Mouse (Mus musculus) kidney, postnatal 0 days (tissue): ENCODE data around the gene Gpt2. TPM values are rescaled to one million over a fixed set of nuclear protein-coding genes. Genes with fewer than 3 reads are reported as not detected.

Source experiments
- ATAC-seq: fragments of 200-750 bp; cut with Nextera tagmentation; replicated peaks from 2 replicates; pipeline ENCODE4 v1.8.0; 2017; ENCODE audit warnings: low read depth, moderate number of reproducible peaks, moderate TSS enrichment, moderate library complexity; ENCODE audit not compliant: low FRiP score
- DNase-seq: peaks from one replicate; pipeline ENCODE4 v3.0.0-alpha.2; 2016; ENCODE audit warnings: low spot score
- H3K27ac ChIP-seq: fragments of 300-500 bp; sonication (generic); 2 replicates; pipeline ENCODE4 v1.5.1; 2014; ENCODE audit warnings: mild to moderate bottlenecking
- H3K27me3 ChIP-seq: fragments of 300-500 bp; sonication (generic); 2 replicates; pipeline ENCODE4 v1.6.1; 2014; ENCODE audit warnings: low read length, mixed read lengths; ENCODE audit not compliant: insufficient read depth
- H3K36me3 ChIP-seq: fragments of 300-500 bp; sonication (generic); 2 replicates; pipeline ENCODE4 v1.6.1; 2014; ENCODE audit warnings: low read length, mixed read lengths; ENCODE audit not compliant: insufficient read depth
- H3K4me1 ChIP-seq: fragments of 300-500 bp; sonication (generic); replicated peaks from 2 replicates; pipeline ENCODE4 v1.6.1; 2014; ENCODE audit warnings: antibody characterized with exemption, low read length, mixed read lengths; ENCODE audit not compliant: insufficient read depth
- H3K4me2 ChIP-seq: fragments of 300-500 bp; sonication (generic); 2 replicates; pipeline ENCODE4 v1.6.1; 2014; ENCODE audit warnings: mild to moderate bottlenecking, low read length, moderate library complexity, mixed read lengths
- H3K4me3 ChIP-seq: fragments of 300-500 bp; sonication (generic); replicated peaks from 2 replicates; pipeline ENCODE4 v1.5.1; 2014; ENCODE audit warnings: low read depth, low read length
- H3K9ac ChIP-seq: fragments of 300-500 bp; sonication (generic); 2 replicates; pipeline ENCODE4 v1.6.1; 2014; ENCODE audit warnings: low read depth, low read length
- H3K9me3 ChIP-seq: fragments of 300-500 bp; sonication (generic); replicated peaks from 2 replicates; pipeline ENCODE4 v1.6.1; 2016; ENCODE audit warnings: low read length, inconsistent platforms, mixed read lengths
- CTCF ChIP-seq: IDR thresholded peaks from 2 replicates; pipeline ENCODE4 v1.5.1; 2016; ENCODE audit warnings: antibody characterized with exemption, low read depth, mild to moderate bottlenecking, moderate library complexity
- WGBS: fragments of 180-500 bp; shearing (Covaris S2); extraction: QIAGEN DNeasy Blood & Tissue Kit; methylation state at CpG from one replicate; pipeline ENCODE4 v1.1.7; 2014; 5-methylcytosine and 5-hydroxymethylcytosine counted together
- polyA plus RNA-seq: library from polyadenylated mRNA; unstranded; fragments of >200 nt; fragmentation: Nextera tagmentation; extraction: Ambion mirVana; gene quantifications from 2 replicates; pipeline ENCODE4 v1.2.1, GENCODE M21; 2015

Gene Gpt2
- polyA plus RNA-seq, 1 experiment from 2014 or later: 10.6 TPM

GRCm38 (mm10) chr8:85479710-85480109 lies 12.7 kb upstream of the Gpt2 start:
- Histone ChIP-seq H3K9me3 (no peaks in the 10 kb centered on the region), H3K36me3 (no peaks in the 10 kb centered on the region), H3K9ac (no peak overlapping the region), H3K27me3 (no peaks in the 10 kb centered on the region), H3K4me1 (no peaks in the 10 kb centered on the region), H3K4me2 (no peak overlapping the region), H3K27ac (no peak overlapping the region), H3K4me3 (no peak overlapping the region)
- no peak for DNase-seq
- no peak for ATAC-seq
- WGBS: 82% methylated on average over 2 of the region's 2 CpGs
- no peak for TF ChIP-seq CTCF

- no peak; the same call in 1 of the 2 replicates for TF ChIP-seq CTCF
- no peak overlapping the region for H3K27ac ChIP-seq
Measured at GRCm38 (mm10) chr8:85481900-85482299, 10.5 kb upstream of the Gpt2 start.

GRCm38 (mm10) chr8:85482427-85482826 lies 9.9 kb upstream of the Gpt2 start:
- Histone ChIP-seq H3K27me3 (no peaks in the 10 kb centered on the region), H3K27ac (no peak overlapping the region), H3K9me3 (no peaks in the 10 kb centered on the region), H3K9ac (no peak overlapping the region), H3K4me3 (no peak overlapping the region), H3K4me2 (no peak overlapping the region), H3K36me3 (no peaks in the 10 kb centered on the region), H3K4me1 (no peaks in the 10 kb centered on the region)
- ATAC-seq: peak; percentile 57; the same call in 1 of the 2 replicates
- no peak for TF ChIP-seq CTCF
- 52% methylated on average over 6 of the region's 6 CpGs for WGBS
- no peak for DNase-seq

More at GRCm38 (mm10) chr8:85481900-85482299, 10.5 kb upstream of the Gpt2 start:
- H3K4me3 ChIP-seq: no peak overlapping the region
- no peaks in the 10 kb centered on the region for H3K9me3 ChIP-seq
- H3K4me2 ChIP-seq: 0 out of 2 replicates have a peak overlapping the region, but pooled peaks have one; percentile 10
- H3K36me3 ChIP-seq: no peaks in the 10 kb centered on the region
- no peaks in the 10 kb centered on the region for H3K4me1 ChIP-seq
- no peak for DNase-seq
- no peak overlapping the region for H3K9ac ChIP-seq
- ATAC-seq: no peak; the same call in 1 of the 2 replicates
- 34% methylated on average over 10 of the region's 10 CpGs for WGBS
- no peaks in the 10 kb centered on the region for H3K27me3 ChIP-seq

GRCm38 (mm10) chr8:85487906-85488620 lies 4.3 kb upstream of the Gpt2 start:
- H3K9ac ChIP-seq: no peak overlapping the region
- H3K36me3 ChIP-seq: no peaks in the 10 kb centered on the region
- no peaks in the 10 kb centered on the region for H3K9me3 ChIP-seq
- no peak overlapping the region for H3K4me2 ChIP-seq
- TF ChIP-seq CTCF: no peak
- ATAC-seq (no peak), DNase-seq (no peak)
- no peak overlapping the region for H3K27ac ChIP-seq
- H3K27me3 ChIP-seq: no peaks in the 10 kb centered on the region
- H3K4me1 ChIP-seq: 0 out of 2 replicates have a peak, but pooled peaks cover 3% of the 10 kb centered on the region
- WGBS: 65% methylated on average over 20 of the region's 20 CpGs
- no peak overlapping the region for H3K4me3 ChIP-seq

- ATAC-seq (no peak), DNase-seq (no peak)
- H3K4me3 ChIP-seq: no peak overlapping the region
- no peaks in the 10 kb centered on the region for H3K27me3 ChIP-seq
- no peaks in the 10 kb centered on the region for H3K36me3 ChIP-seq
- no peak for TF ChIP-seq CTCF
- H3K4me2 ChIP-seq: no peak overlapping the region
- H3K27ac ChIP-seq: no peak overlapping the region
- no peaks in the 10 kb centered on the region for H3K9me3 ChIP-seq
- H3K4me1 ChIP-seq: 0 out of 2 replicates have a peak, but pooled peaks cover 3% of the 10 kb centered on the region
- H3K9ac ChIP-seq: no peak overlapping the region
Measured at GRCm38 (mm10) chr8:85488631-85489030, 3.7 kb upstream of the Gpt2 start.

GRCm38 (mm10) chr8:85489546-85489945 lies 2.8 kb upstream of the Gpt2 start:
- no peaks in the 10 kb centered on the region for H3K9me3 ChIP-seq
- no peak for TF ChIP-seq CTCF
- no peak for DNase-seq
- whole genome bisulfite sequencing: 97% methylated on average over 8 of the region's 8 CpGs
- no peak overlapping the region for H3K9ac ChIP-seq
- no peak overlapping the region for H3K27ac ChIP-seq
- H3K27me3 ChIP-seq: no peaks in the 10 kb centered on the region
- no peak overlapping the region for H3K4me3 ChIP-seq
- H3K4me2 ChIP-seq: no peak overlapping the region
- H3K4me1 ChIP-seq: 0 out of 2 replicates have a peak, but pooled peaks cover 3% of the 10 kb centered on the region
- H3K36me3 ChIP-seq: no peaks in the 10 kb centered on the region
- no peak for ATAC-seq
